Mouse (Mus musculus) ovary, postnatal 36 days (tissue): Measurements from ENCODE around the gene Bex4.

Experiments
- DNase-seq: peaks from one replicate; pipeline ENCODE4 v3.0.0; 2022; ENCODE audit warnings: low spot score, mixed read lengths

The Bex4 gene

GRCm38 (mm10) chrX:136183107-136183506, 44.3 kb downstream of the Bex4 start:
- DNase-seq: no peak
